Mouse (Mus musculus) gastrocnemius, adult 2 months (tissue): ENCODE measurements around the gene Cbln4. TPM values are rescaled to one million over a fixed set of nuclear protein-coding genes. Genes with fewer than 3 reads are reported as not detected.

Experiments
- DNase-seq: peaks from one replicate; pipeline ENCODE4 v3.0.0; 2022
- H3K27ac ChIP-seq: fragments of 200-600 bp; 2 replicates; pipeline ENCODE4 v1.8.1; 2022; ENCODE audit warnings: mild to moderate bottlenecking
- H3K4me3 ChIP-seq: fragments of 200-600 bp; 2 replicates; pipeline ENCODE4 v1.8.1; 2022; ENCODE audit warnings: mild to moderate bottlenecking, moderate library complexity
- CTCF ChIP-seq: fragments of 200-600 bp; IDR thresholded peaks from 2 replicates; pipeline ENCODE4 v1.8.1; 2022; ENCODE audit warnings: antibody characterized with exemption, mild to moderate bottlenecking, moderate library complexity
- intact Hi-C: fragments of 180-260 bp; cut with DNase I; formaldehyde crosslinking; loops from one replicate; pipeline ENCODE4 v1.15.1; 2025
- long read RNA-seq, 2 experiments: library from polyadenylated mRNA; stranded (forward); transcript quantifications; one replicate each; pipeline ENCODE4 v2.0.0; 2021
- total RNA-seq, 2 experiments: library from RNA; stranded (reverse); gene quantifications; 2 replicates each; pipeline ENCODE4 v1.2.3; 2021

The Cbln4 gene
- not detected for total RNA-seq
- long read RNA-seq, experiment 1 = 0 reads
- long read RNA-seq, experiment 2 = 0 reads

DNA sequence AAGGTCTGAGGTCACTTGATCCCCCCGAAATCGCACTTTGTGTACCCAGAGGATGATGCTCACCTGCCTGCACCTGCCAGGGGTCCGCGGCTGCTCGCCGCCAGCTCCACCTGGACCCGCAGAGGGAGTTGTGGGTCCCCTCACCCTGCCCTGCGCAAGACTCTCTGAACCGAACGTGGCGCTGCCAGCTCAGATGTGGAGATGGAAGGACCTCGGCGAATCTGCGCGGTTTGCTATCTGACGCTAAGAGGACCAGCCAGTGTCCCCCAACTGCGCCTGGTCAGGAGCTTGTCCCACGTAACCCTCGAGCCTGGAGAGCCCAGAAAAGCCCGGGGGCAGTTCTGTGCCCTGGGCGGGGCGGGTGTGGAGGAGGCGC is at the start of gene Cbln4:
Gene Cbln4, minus strand, starts transcription at position 232 of the 376 bp plus-strand sequence.
- no peak within 1 kb of the TSS for H3K4me3 ChIP-seq
- no peak for DNase-seq
- TF ChIP-seq CTCF = no peak

DNA sequence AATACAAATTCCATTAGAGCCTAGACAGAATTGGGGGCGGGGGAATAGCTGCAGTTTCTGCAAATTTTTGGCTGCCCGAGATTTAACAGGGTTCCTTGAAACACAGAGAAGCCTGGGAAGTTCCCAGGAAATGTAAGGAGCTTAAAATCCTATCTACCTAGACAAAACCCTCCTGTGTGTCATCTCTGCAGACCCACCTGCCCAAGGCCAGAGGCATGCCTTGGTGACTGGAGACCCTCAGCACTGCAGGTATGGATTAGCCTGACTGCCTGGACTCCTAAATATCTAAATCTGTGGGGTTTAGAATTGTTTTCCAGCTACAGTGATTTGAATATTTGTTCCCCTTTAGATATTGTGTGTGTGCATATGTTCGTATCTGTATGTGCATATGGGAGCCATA is 35.3 kb upstream of the Cbln4 start:
- H3K4me3 ChIP-seq = no peak overlapping the region
- no peak for TF ChIP-seq CTCF
- intact Hi-C loops = no loop called here
- no peak for DNase-seq
- no peak overlapping the region for H3K27ac ChIP-seq

More for the DNA sequence above, at the start of gene Cbln4:
- intact Hi-C loops = no loop called here
- no peak within 1 kb of the TSS for H3K27ac ChIP-seq

DNA sequence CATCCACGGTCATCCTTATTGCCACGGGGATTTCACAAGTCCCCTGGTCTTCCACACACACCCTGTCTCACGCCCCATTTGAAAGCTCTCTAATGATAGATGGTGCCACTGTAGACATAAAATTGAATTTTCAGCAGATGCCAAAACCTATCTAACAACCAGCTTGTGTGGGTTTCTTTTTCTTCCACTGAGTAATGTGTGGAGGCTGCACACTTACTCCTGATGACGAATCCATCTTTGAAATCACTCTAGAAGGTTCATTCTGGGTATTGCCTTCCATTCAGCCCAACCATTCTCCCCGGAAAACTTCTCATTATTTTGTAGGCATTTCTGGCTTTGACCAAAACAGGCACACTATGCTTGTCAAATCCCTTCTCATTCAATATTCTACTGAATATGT is 33.0 kb upstream of the Cbln4 start:
- no peak for DNase-seq
- intact Hi-C loops = no loop called here
- no peak overlapping the region for H3K4me3 ChIP-seq
- H3K27ac ChIP-seq = no peak overlapping the region
- TF ChIP-seq CTCF = no peak

DNA sequence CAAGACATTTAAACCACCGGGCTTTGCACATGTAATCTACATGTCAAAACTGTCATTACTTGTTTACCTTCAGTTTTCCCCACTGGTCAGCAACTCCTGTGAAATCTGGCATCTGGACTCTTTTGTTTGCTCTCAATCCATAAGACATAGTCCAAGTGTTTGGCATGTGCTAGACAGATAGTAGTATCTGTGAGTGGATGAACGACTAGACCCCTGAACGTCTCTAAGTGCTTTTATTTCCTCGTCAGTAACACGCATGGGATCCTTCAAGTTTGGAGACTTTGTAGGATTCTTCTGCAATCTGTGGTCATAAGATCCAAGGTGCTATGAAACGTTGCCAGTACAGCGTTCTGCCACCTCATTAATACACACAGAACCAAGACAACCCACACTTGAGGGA is 19.6 kb upstream of the Cbln4 start:
- intact Hi-C loops = no loop called here
- no peak for TF ChIP-seq CTCF

DNA sequence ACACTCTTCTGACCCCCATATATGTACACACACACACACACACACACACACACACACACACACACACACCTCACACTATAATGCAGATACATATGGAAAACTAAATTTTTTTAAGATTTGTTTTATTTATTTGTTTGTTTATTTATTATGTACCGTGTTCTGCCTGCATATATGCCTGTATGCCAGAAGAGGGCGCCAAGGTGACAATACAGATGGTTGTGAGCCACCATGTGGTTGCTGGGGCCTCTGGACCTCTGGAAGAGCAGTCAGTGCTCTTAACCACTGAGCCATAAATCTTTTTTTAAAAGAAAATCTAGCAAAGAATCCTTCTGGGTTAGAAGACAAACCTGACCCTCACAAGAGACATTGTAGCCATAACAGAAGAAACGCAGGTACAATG is 16.5 kb upstream of the Cbln4 start:
- Histone ChIP-seq H3K4me3 (no peak overlapping the region), H3K27ac (no peak overlapping the region)
- DNase-seq = no peak
- no peak for TF ChIP-seq CTCF
- intact Hi-C loops = no loop called here

More for the DNA sequence above, 19.6 kb upstream of the Cbln4 start:
- no peak overlapping the region for H3K4me3 ChIP-seq
- no peak for DNase-seq
- H3K27ac ChIP-seq = no peak overlapping the region

DNA sequence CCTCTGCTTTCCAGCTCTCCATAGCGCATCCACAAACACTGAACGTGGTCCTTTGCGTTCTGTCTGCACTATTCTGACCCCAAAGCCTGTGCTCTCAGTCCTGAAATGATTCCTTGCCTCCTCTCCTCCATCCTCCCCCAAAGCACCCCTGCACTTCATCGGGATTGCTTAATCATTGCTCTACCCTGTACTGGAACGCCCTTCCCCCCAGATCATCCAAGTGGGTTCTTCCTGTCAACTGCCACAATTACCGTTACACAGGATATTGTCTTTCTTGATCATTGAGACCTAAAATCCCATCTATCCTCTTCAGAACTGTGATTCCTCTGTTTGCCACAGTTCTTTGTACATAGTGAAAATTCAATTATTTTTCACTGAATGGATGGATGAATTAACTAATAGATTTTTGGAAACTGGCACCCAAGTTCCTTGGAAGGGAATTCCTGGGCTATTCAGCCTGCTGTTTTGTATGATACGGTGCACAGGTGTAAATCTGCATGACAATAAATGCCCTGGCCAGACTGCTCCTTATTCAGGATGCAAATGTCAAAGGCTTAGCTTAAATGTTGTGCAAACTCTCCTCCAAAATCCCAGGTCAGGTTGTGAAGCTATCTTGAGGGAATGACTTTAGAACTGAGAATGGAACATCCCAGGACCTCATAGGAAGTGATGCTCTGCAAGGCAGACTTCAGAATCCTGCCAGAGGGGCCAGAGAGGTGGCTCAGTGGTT is 15.8 kb upstream of the Cbln4 start:
- no peak for TF ChIP-seq CTCF
- Histone ChIP-seq H3K4me3 (no peak overlapping the region), H3K27ac (no peak overlapping the region)
- no peak for DNase-seq
- intact Hi-C loops = no loop called here

DNA sequence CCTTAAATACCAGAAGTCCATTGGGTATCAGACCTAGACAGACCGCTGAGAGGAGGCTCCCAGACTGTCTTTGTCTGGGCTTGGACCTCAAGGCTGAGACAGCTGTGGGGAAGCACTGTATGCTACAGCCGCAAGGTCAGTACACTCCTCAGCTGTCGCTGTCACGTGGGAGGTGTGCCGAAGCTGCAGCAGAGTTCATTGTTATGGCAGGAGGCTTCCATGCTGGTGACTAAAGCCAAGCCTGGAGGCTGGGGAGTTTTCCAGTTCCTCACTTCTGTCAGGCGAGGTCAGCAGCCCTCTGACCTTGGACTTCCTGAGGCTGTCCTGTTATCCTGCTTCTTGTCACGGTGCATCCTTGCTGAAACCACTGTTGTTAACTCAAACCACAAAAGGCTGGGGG is 2.7 kb upstream of the Cbln4 start:
- no peak for DNase-seq
- Histone ChIP-seq H3K27ac (no peak overlapping the region), H3K4me3 (no peak overlapping the region)
- TF ChIP-seq CTCF = no peak
- intact Hi-C loops = no loop called here

DNA sequence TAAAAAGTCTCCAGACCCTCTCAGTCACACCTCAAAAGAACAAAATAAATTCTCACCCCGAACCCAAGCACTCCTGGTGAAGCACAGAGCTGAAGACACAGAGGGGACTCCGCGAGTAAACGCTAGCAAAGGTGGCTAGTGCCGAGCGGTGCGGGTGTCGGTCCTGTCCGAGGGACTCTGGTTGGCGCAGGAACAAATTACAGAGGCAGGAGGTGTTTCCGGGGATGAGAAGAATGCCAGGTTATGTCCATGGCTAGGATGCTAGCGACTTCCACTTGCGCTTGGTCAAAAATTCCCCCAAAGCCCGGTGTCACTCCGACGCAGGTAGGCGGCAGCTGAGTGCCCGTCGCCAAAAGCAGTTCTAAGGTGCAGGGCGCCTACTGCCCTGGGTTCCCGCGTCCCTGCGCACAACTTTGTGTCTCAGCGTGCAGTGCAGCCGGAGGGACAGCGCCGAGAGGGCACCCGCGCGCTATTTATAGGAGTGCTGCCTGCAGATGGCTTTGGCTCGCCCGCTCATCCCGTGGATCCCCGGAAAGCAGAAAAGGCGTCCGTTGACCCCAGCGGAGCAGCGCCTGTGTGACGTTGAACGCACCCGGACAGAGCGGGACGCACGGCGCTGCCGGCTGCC is 545 bp downstream of the Cbln4 start:
- TF ChIP-seq CTCF = no peak
- intact Hi-C loops = no loop called here
- no peak overlapping the region for H3K4me3 ChIP-seq
- DNase-seq = no peak
- H3K27ac ChIP-seq = no peak overlapping the region

DNA sequence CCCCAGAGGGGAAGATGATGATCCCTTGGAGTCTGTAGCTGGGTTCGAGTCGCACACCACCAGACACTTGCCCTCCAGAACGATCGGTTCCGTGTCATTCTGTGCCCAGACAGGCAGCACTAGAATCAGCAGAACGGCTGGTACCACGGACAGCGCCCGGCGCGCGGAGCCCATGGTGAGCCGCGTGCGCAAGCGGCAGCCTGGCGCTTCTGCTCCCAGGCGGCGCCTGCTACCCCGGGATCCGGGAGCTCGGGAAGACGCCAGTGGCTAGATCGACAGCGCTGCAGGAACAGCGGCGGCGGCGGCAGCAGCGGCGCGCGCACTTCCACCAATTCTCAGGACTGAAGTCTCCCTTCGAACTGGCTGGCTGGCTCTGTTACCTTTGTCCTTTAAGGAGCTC is 1.1 kb downstream of the Cbln4 start:
- H3K4me3 ChIP-seq = no peak overlapping the region
- H3K27ac ChIP-seq = no peak overlapping the region
- intact Hi-C loops = no loop called here
- no peak for TF ChIP-seq CTCF
- DNase-seq = peak; percentile 40

DNA sequence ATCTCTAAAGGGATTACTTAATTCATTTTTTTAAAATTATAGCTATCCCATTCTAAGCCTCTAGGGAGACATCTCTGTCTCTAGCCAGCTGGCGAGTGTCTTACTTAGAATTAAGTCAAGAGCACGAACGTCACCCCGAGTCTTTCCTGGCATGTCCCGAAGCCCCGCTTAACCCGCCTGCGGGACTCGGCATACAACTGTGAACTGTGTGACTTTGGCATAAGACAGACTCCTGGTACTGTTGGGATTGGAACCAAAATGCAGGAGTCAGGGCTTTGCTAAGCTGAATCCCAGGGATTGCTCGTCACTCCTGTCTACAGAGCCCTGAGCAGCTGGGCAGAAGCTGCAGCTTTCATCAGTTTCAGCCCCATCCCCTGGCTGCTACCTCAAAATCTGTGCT is 2.4 kb downstream of the Cbln4 start:
- H3K4me3 ChIP-seq = no peak overlapping the region
- no peak for TF ChIP-seq CTCF
- intact Hi-C loops = no loop called here
- H3K27ac ChIP-seq = no peak overlapping the region
- no peak for DNase-seq

DNA sequence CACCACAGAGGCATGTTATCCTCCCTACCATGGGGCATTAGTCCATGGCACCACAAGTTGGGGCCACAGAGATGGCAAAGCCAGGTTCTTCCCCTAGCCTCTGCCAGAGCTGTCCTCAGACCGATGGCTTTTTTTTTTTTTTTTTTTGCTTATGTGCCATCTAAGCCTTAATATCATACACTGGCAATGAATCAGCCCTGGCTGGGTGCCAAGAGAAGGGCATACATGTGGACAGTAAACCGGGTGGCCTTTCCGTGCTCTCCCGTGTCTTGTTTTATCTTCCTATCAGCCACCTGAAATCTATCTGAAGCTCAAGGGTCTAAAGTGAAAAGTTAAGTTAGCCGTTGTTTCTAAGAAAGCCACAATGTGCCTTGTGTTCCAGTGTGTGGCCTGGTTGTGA is 3.7 kb downstream of the Cbln4 start:
- intact Hi-C loops = no loop called here
- TF ChIP-seq CTCF = no peak
- H3K27ac ChIP-seq = no peak overlapping the region
- no peak for DNase-seq
- H3K4me3 ChIP-seq = no peak overlapping the region

DNA sequence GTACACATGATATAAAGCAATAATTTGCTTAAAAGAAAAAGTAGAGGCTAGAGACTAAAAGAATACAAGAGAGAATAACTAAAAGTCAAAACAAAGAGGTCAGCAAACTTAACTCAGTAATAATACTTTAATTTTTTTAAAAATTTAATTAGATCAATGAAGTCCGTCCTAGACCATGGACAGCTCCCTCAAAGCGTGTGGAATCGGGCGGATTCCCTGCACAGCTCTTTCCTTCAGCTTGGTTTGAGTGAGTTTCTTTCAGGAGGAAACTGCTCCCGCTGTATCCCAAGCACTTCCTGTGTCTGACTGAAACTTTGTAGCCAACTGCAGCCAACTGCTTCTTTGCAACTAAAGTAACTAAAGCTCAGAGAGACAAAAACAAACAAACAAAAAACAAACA is 9.0 kb downstream of the Cbln4 start:
- DNase-seq = no peak
- no peak for TF ChIP-seq CTCF
- H3K4me3 ChIP-seq = no peak overlapping the region
- H3K27ac ChIP-seq = no peak overlapping the region
- intact Hi-C loops = no loop called here

DNA sequence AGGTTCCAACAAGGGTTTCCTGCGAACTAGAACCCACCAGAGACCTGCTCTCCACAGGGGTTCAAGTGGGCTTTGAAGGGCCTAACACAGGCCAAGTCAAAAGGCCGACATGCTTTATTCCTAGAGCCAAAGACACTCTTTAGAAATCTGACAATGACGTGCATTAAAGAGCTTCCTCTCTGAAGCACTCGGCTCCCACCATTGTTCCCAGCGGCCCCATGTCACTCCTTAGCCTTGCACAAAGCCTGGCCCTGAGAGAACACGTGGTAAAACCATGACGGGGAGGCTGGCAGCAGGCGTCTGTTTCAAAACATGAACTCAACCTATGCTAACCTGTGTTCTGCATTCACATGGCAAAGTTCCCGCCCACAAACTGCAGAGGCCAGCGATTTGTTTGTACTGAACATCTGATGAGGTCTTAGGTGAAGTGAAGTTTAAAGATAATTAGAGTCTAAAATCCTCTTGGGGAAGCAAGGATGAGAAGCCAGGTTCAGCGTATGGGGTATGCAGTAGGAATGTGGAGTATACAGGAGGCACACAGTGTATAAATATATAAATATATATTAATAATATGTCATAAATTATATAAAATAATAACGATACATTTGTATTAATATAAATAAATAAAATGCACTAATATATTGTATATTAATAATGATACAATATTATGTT is 17.7 kb downstream of the Cbln4 start:
- no peak for TF ChIP-seq CTCF
- Histone ChIP-seq H3K4me3 (no peak overlapping the region), H3K27ac (no peak overlapping the region)
- intact Hi-C loops = no loop called here
- DNase-seq = no peak

DNA sequence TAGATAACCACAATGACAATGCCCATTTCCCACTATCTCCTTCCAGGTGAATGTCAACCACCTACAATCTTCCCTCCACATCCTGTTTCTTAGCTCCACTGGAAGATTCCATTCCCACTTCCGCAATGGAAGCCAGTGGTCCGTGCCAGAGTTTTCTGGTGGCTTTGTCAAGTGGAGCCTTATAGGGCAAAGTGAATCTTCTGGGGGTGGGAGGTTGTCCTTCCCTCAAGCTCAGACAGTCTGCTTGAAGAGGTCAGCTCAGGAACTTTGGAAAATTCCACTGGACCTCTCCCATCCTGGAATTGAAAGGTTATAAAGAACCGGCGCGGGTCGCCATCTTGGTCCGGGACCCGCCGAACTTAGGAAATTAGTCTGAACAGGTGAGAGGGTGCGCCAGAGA is 36.5 kb downstream of the Cbln4 start:
- intact Hi-C loops = no loop called here
- no peak for DNase-seq
- TF ChIP-seq CTCF = no peak

More for the DNA sequence above, 36.5 kb downstream of the Cbln4 start:
- H3K27ac ChIP-seq = no peak overlapping the region
- no peak overlapping the region for H3K4me3 ChIP-seq
